Mouse (Mus musculus) limb, embryonic 11.5 days (tissue): Measurements from ENCODE around the gene Kcnip1. TPM values are rescaled to one million over a fixed set of nuclear protein-coding genes. Genes with fewer than 3 reads are reported as not detected.

Experiments used
- ATAC-seq: fragments of 200-750 bp; cut with Nextera tagmentation; 2 replicates; pipeline ENCODE4 v1.8.0; 2017; ENCODE audit warnings: low read depth; ENCODE audit not compliant: insufficient number of reproducible peaks, low FRiP score, low TSS enrichment
- DNase-seq: peaks from one replicate; pipeline ENCODE4 v3.0.0-alpha.2; 2015; ENCODE audit warnings: low spot score
- H3K27ac ChIP-seq: fragments of 300-500 bp; sonication (generic); replicated peaks from 2 replicates; pipeline ENCODE4 v1.5.1; 2014; ENCODE audit warnings: low read depth, mild to moderate bottlenecking, low read length
- H3K27me3 ChIP-seq: fragments of 300-500 bp; sonication (generic); 2 replicates; pipeline ENCODE4 v1.6.1; 2014; ENCODE audit warnings: mild to moderate bottlenecking, low read length, mixed read lengths; ENCODE audit not compliant: control insufficient read depth, insufficient read depth
- H3K36me3 ChIP-seq: fragments of 300-500 bp; sonication (generic); 2 replicates; pipeline ENCODE4 v1.6.1; 2014; ENCODE audit warnings: mild to moderate bottlenecking, low read length, moderate library complexity, mixed read lengths; ENCODE audit not compliant: control insufficient read depth, insufficient read depth
- H3K4me1 ChIP-seq: fragments of 300-500 bp; sonication (generic); 2 replicates; pipeline ENCODE4 v1.6.1; 2014; ENCODE audit warnings: low read length, mixed read lengths; ENCODE audit not compliant: control insufficient read depth, insufficient read depth
- H3K4me2 ChIP-seq: fragments of 300-500 bp; sonication (generic); 2 replicates; pipeline ENCODE4 v1.6.1; 2014; ENCODE audit warnings: low read depth, mild to moderate bottlenecking, moderate library complexity; ENCODE audit not compliant: severe bottlenecking
- H3K4me3 ChIP-seq: fragments of 300-500 bp; sonication (generic); 2 replicates; pipeline ENCODE4 v1.5.1; 2014; ENCODE audit warnings: low read depth, low read length
- H3K9ac ChIP-seq: fragments of 300-500 bp; sonication (generic); 2 replicates; pipeline ENCODE4 v1.6.1; 2014; ENCODE audit warnings: mild to moderate bottlenecking, low read length
- H3K9me3 ChIP-seq: fragments of 300-500 bp; sonication (generic); 2 replicates; pipeline ENCODE4 v1.6.1; 2016; ENCODE audit warnings: low read length; ENCODE audit not compliant: control insufficient read depth
- WGBS: fragments of 180-500 bp; shearing (Covaris S2); extraction: QIAGEN DNeasy Blood & Tissue Kit; methylation state at CpG from one replicate; pipeline ENCODE4 v1.1.7; 2014; 5-methylcytosine and 5-hydroxymethylcytosine counted together
- polyA plus RNA-seq: library from polyadenylated mRNA; unstranded; fragments of >200 nt; fragmentation: Nextera tagmentation; extraction: Ambion mirVana; gene quantifications from 2 replicates; pipeline ENCODE4 v1.2.1, GENCODE M21; 2014

Kcnip1 gene
- polyA plus RNA-seq, 1 experiment from 2014 or later, result 0.80 TPM

GRCm38 (mm10) chr11:33928658-33929057 is 64.3 kb downstream of the Kcnip1 start:
- ATAC-seq, result 0 out of 2 replicates have a peak, but pooled peaks have one; percentile 68
- Histone ChIP-seq H3K27me3 (no peaks in the 10 kb centered on the region), H3K4me2 (no peak overlapping the region), H3K9ac (no peak overlapping the region), H3K4me1 (no peaks in the 10 kb centered on the region), H3K27ac (no peak overlapping the region), H3K9me3 (no peaks in the 10 kb centered on the region), H3K36me3 (no peaks in the 10 kb centered on the region), H3K4me3 (no peak overlapping the region)
- peak; percentile 81 for DNase-seq
- WGBS, result 22% methylated on average over 7 of the region's 7 CpGs

- DNase-seq (no peak), ATAC-seq (no peak)
- Histone ChIP-seq H3K36me3 (no peaks in the 10 kb centered on the region), H3K27ac (no peak overlapping the region), H3K9me3 (no peaks in the 10 kb centered on the region), H3K9ac (no peak overlapping the region), H3K4me2 (no peak overlapping the region), H3K27me3 (no peaks in the 10 kb centered on the region), H3K4me3 (no peak overlapping the region), H3K4me1 (no peaks in the 10 kb centered on the region)
- 84% methylated on average over 4 of the region's 4 CpGs for WGBS
Observed at GRCm38 (mm10) chr11:33927836-33928235, 65.1 kb downstream of the Kcnip1 start.

GRCm38 (mm10) chr11:33927321-33927720 is 65.6 kb downstream of the Kcnip1 start:
- Histone ChIP-seq H3K36me3 (no peaks in the 10 kb centered on the region), H3K27ac (no peak overlapping the region), H3K4me2 (no peak overlapping the region), H3K9ac (no peak overlapping the region), H3K27me3 (no peaks in the 10 kb centered on the region), H3K9me3 (no peaks in the 10 kb centered on the region), H3K4me3 (no peak overlapping the region), H3K4me1 (no peaks in the 10 kb centered on the region)
- 78% methylated on average over 6 of the region's 6 CpGs for WGBS
- no peak for DNase-seq
- no peak for ATAC-seq

- H3K27ac ChIP-seq, result no peak overlapping the region
- no peaks in the 10 kb centered on the region for H3K36me3 ChIP-seq
- H3K27me3 ChIP-seq, result no peaks in the 10 kb centered on the region
Observed at GRCm38 (mm10) chr11:33926551-33926950, 66.4 kb downstream of the Kcnip1 start.

GRCm38 (mm10) chr11:33925778-33926177 is 67.2 kb downstream of the Kcnip1 start:
- no peak for DNase-seq
- Histone ChIP-seq H3K27ac (no peak overlapping the region), H3K4me2 (no peak overlapping the region), H3K36me3 (no peaks in the 10 kb centered on the region), H3K4me3 (no peak overlapping the region), H3K9me3 (no peaks in the 10 kb centered on the region), H3K4me1 (no peaks in the 10 kb centered on the region), H3K27me3 (no peaks in the 10 kb centered on the region), H3K9ac (no peak overlapping the region)
- 76% methylated on average over 8 of the region's 8 CpGs for WGBS
- ATAC-seq, result no peak

More at GRCm38 (mm10) chr11:33926551-33926950, 66.4 kb downstream of the Kcnip1 start:
- no peak overlapping the region for H3K4me2 ChIP-seq
- ATAC-seq (no peak), DNase-seq (no peak)
- H3K9me3 ChIP-seq, result no peaks in the 10 kb centered on the region
- no peaks in the 10 kb centered on the region for H3K4me1 ChIP-seq
- no peak overlapping the region for H3K4me3 ChIP-seq
- 66% methylated on average over 2 of the region's 2 CpGs for WGBS
- no peak overlapping the region for H3K9ac ChIP-seq

GRCm38 (mm10) chr11:33923031-33923430 is 69.9 kb downstream of the Kcnip1 start:
- Histone ChIP-seq H3K9me3 (no peaks in the 10 kb centered on the region), H3K9ac (no peak overlapping the region), H3K27me3 (no peaks in the 10 kb centered on the region), H3K36me3 (no peaks in the 10 kb centered on the region), H3K4me1 (no peaks in the 10 kb centered on the region), H3K4me3 (no peak overlapping the region), H3K27ac (no peak overlapping the region), H3K4me2 (no peak overlapping the region)
- 23% methylated on average over 3 of the region's 3 CpGs for WGBS
- ATAC-seq (no peak), DNase-seq (no peak)

GRCm38 (mm10) chr11:33921451-33921850 is 71.5 kb downstream of the Kcnip1 start:
- no peaks in the 10 kb centered on the region for H3K4me1 ChIP-seq
- 86% methylated on average over 13 of the region's 13 CpGs for WGBS
- no peak overlapping the region for H3K27ac ChIP-seq
- no peaks in the 10 kb centered on the region for H3K36me3 ChIP-seq
- ATAC-seq, result no peak
- no peaks in the 10 kb centered on the region for H3K9me3 ChIP-seq
- no peak overlapping the region for H3K4me3 ChIP-seq
- no peaks in the 10 kb centered on the region for H3K27me3 ChIP-seq
- no peak for DNase-seq
- no peak overlapping the region for H3K9ac ChIP-seq
- H3K4me2 ChIP-seq, result no peak overlapping the region

- WGBS, result 73% methylated on average over 7 of the region's 7 CpGs
- ATAC-seq (no peak), DNase-seq (no peak)
- no peaks in the 10 kb centered on the region for H3K4me1 ChIP-seq
- H3K27ac ChIP-seq, result no peak overlapping the region
- no peaks in the 10 kb centered on the region for H3K36me3 ChIP-seq
- H3K9me3 ChIP-seq, result no peaks in the 10 kb centered on the region
- no peak overlapping the region for H3K4me3 ChIP-seq
- H3K9ac ChIP-seq, result no peak overlapping the region
- H3K4me2 ChIP-seq, result no peak overlapping the region
- H3K27me3 ChIP-seq, result no peaks in the 10 kb centered on the region
Observed at GRCm38 (mm10) chr11:33919826-33920225, 73.1 kb downstream of the Kcnip1 start.

GRCm38 (mm10) chr11:33918424-33918823 is 74.5 kb downstream of the Kcnip1 start:
- ATAC-seq (no peak), DNase-seq (no peak)
- no peaks in the 10 kb centered on the region for H3K36me3 ChIP-seq

More at GRCm38 (mm10) chr11:33918424-33918823, 74.5 kb downstream of the Kcnip1 start:
- no peaks in the 10 kb centered on the region for H3K4me1 ChIP-seq
- H3K27ac ChIP-seq, result no peak overlapping the region
- no peak overlapping the region for H3K9ac ChIP-seq
- no peaks in the 10 kb centered on the region for H3K9me3 ChIP-seq
- WGBS, result 42% methylated on average over 2 of the region's 2 CpGs
- H3K27me3 ChIP-seq, result no peaks in the 10 kb centered on the region
- no peak overlapping the region for H3K4me3 ChIP-seq
- no peak overlapping the region for H3K4me2 ChIP-seq
